Mouse (Mus musculus): Measurements from ENCODE around the gene T.

GRCm38 (mm10) chr17:8432179-8432800 is 1.9 kb upstream of the T start:
- TF ChIP-seq CTCF (IDR thresholded peaks at IDR 0.05; ENCODE audit: low read depth, low read length) (no peak), POLR2A (IDR thresholded peaks at IDR 0.05; ENCODE audit: extremely low read depth, insufficient read depth, low read length) (no peak)
